Mouse (Mus musculus) intestine, postnatal 0 days (tissue): ENCODE data around the gene Invs. TPM values are rescaled to one million over a fixed set of nuclear protein-coding genes. Genes with fewer than 3 reads are reported as not detected.

Source experiments
- ATAC-seq: fragments of 200-750 bp; cut with Nextera tagmentation; 2 replicates; pipeline ENCODE4 v1.8.0; 2017; ENCODE audit warnings: mild to moderate bottlenecking, moderate TSS enrichment, moderate library complexity
- H3K27ac ChIP-seq: fragments of 300-500 bp; sonication (generic); 2 replicates; pipeline ENCODE4 v1.5.1; 2014; ENCODE audit warnings: mild to moderate bottlenecking, low read depth, low read length, moderate library complexity
- H3K27me3 ChIP-seq: fragments of 300-500 bp; sonication (generic); replicated peaks from 2 replicates; pipeline ENCODE4 v1.6.1; 2014; ENCODE audit warnings: low read length, mixed read lengths; ENCODE audit not compliant: control insufficient read depth, insufficient read depth
- H3K36me3 ChIP-seq: fragments of 300-500 bp; sonication (generic); 2 replicates; pipeline ENCODE4 v1.6.1; 2014; ENCODE audit warnings: mild to moderate bottlenecking, moderate library complexity; ENCODE audit not compliant: control insufficient read depth, insufficient read depth
- H3K4me1 ChIP-seq: fragments of 300-500 bp; sonication (generic); replicated peaks from 2 replicates; pipeline ENCODE4 v1.6.1; 2014; ENCODE audit warnings: antibody characterized with exemption, low read length, mixed read lengths; ENCODE audit not compliant: control insufficient read depth, insufficient read depth
- H3K4me2 ChIP-seq: fragments of 300-500 bp; sonication (generic); replicated peaks from 2 replicates; pipeline ENCODE4 v1.6.1; 2014; ENCODE audit warnings: low read depth, mild to moderate bottlenecking, moderate library complexity
- H3K4me3 ChIP-seq: fragments of 300-500 bp; sonication (generic); 2 replicates; pipeline ENCODE4 v1.5.1; 2014; ENCODE audit warnings: low read depth, low read length
- H3K9ac ChIP-seq: fragments of 300-500 bp; sonication (generic); 2 replicates; pipeline ENCODE4 v1.6.1; 2014; ENCODE audit warnings: mild to moderate bottlenecking, low read depth, low read length
- H3K9me3 ChIP-seq: fragments of 300-500 bp; sonication (generic); 2 replicates; pipeline ENCODE4 v1.6.1; 2016; ENCODE audit warnings: mixed run types; ENCODE audit not compliant: control insufficient read depth
- CTCF ChIP-seq: sonication (generic); IDR thresholded peaks from 2 replicates; pipeline ENCODE4 v1.5.1; 2016; ENCODE audit warnings: low read depth, mild to moderate bottlenecking, control low read depth, antibody characterized with exemption, moderate library complexity
- WGBS: fragments of 180-500 bp; shearing (Covaris S2); extraction: QIAGEN DNeasy Blood & Tissue Kit; methylation state at CpG from one replicate; pipeline ENCODE4 v1.1.7; 2014; 5-methylcytosine and 5-hydroxymethylcytosine counted together
- polyA plus RNA-seq: library from polyadenylated mRNA; unstranded; fragments of >200 nt; fragmentation: Nextera tagmentation; extraction: Ambion mirVana; gene quantifications from 2 replicates; pipeline ENCODE4 v1.2.1, GENCODE M21; 2015

Gene Invs
- polyA plus RNA-seq, 1 experiment from 2014 or later = 1.8 TPM

DNA sequence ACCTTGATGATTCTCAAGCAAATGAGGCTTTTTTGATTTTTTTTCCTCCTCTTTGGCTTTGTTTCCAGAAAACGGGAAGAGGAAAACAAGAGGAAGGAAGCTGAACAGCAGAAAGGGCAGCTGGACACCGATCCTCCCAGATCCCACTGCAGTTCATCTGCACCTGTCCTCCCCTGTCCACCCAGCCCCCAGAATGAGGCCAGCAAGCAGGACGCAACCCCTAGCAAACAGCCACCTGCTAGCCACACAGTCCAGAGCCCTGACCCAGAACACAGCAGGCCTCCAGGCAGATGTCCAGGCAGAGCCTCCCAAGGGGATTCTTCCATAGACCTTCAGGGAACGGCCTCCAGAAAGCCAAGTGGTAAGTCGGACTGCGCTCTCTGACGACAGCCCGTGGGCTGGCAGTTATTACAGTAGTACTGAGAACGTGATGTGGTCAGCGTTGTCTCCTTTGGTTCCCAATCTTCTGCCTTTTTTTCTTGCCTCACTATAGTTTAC, 136.3 kb downstream of the Invs start:
- TF ChIP-seq CTCF = no peak
- Histone ChIP-seq H3K9ac (no peak overlapping the region), H3K9me3 (no peaks in the 10 kb centered on the region), H3K27me3 (no peaks in the 10 kb centered on the region), H3K4me1 (no peaks in the 10 kb centered on the region), H3K4me2 (no peak overlapping the region), H3K36me3 (peaks cover 3% of the 10 kb centered on the region; the same call in 1 of the 2 replicates), H3K27ac (no peak overlapping the region), H3K4me3 (no peak overlapping the region)
- ATAC-seq = no peak
- 85% methylated on average over 10 of the region's 10 CpGs for WGBS

DNA sequence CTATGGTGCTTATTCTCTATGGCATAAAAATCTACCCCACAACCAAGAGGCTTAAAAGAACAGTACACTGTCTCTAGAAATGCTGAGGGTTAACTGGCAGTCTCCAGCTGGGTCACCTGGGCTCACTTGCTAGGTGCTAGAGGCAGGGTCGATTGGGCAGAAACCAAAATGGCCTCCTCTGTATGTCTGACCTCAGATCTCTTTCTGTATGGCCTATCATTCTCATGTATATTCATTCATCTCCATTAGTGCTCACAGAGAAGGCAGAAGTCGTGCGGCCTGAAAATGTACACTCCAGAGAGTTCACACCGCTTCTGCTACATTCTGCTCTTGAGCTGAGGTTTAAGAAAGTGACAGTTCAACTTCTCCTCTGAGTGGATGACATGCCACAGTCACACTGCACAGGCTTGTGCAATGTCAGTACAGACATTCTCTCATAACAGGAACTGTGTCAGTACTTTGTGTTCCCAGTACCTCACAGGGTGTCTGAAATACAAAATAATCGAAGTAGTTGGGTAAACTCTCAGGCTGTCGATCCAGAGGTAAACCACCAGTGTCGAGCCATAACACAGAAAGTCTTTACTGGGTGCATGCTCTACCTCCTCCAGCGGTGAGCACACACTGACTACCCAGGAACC, 139.4 kb downstream of the Invs start:
- H3K9me3 ChIP-seq = no peaks in the 10 kb centered on the region
- H3K4me2 ChIP-seq = no peak overlapping the region
- no peaks in the 10 kb centered on the region for H3K27me3 ChIP-seq
- no peak overlapping the region for H3K9ac ChIP-seq
- 94% methylated on average over 8 of the region's 8 CpGs for WGBS
- H3K36me3 ChIP-seq = peaks cover 17% of the 10 kb centered on the region; the same call in 1 of the 2 replicates
- no peak for ATAC-seq
- no peak for TF ChIP-seq CTCF
- H3K4me3 ChIP-seq = no peak overlapping the region
- no peak overlapping the region for H3K27ac ChIP-seq
- H3K4me1 ChIP-seq = no peaks in the 10 kb centered on the region

DNA sequence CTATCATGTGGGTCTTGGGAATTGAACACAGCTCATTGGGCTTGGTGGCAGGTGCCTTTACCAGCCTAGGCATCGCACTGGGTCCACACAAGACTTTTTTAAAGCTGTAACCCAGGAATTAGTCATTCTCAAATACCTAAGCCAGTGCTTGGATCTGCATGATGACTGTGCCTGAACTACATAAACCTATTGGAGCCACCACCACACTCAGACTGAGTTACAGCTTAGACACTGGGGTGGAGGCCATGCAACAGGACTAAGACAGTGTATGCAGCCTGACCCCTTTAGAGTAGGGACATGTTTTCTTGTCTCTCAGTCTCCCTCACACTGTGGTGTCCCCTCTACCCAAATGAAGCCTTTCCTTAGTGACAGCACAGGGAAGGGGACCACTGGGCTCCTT, 143.1 kb downstream of the Invs start:
- no peak for ATAC-seq
- Histone ChIP-seq H3K36me3 (peaks cover 21% of the 10 kb centered on the region; the same call in 1 of the 2 replicates), H3K4me3 (no peak overlapping the region), H3K4me1 (no peaks in the 10 kb centered on the region), H3K9ac (no peak overlapping the region), H3K4me2 (no peak overlapping the region), H3K9me3 (no peaks in the 10 kb centered on the region), H3K27me3 (no peaks in the 10 kb centered on the region), H3K27ac (no peak overlapping the region)
- TF ChIP-seq CTCF = no peak
- WGBS = 100% methylated on average over 1 of the region's 1 CpGs

DNA sequence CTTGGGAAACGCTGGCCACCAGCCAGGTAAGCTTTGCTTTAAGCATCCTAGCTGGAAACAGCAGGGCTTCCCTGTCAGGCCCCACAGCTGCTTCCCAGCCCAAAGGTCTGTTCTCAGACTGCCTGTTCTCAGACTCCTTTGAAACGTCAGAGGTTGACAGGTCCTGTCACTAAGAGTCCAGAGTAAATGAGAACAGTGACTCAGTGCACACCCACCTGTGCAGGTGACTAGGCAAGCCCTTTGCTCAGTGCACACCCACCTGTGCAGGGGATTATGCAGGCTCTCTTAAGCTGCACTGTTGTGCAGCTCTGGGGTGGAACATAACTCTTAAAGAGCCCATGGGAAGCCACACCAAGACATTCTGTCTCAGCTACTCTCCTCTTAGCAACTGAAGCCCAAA, 144.2 kb downstream of the Invs start:
- Histone ChIP-seq H3K36me3 (peaks cover 26% of the 10 kb centered on the region; the same call in 1 of the 2 replicates), H3K9me3 (no peaks in the 10 kb centered on the region), H3K4me2 (no peak overlapping the region), H3K27me3 (no peaks in the 10 kb centered on the region), H3K4me3 (no peak overlapping the region), H3K27ac (no peak overlapping the region; the same call in 1 of the 2 replicates), H3K4me1 (peaks cover 5% of the 10 kb centered on the region; the same call in 1 of the 2 replicates), H3K9ac (no peak overlapping the region)
- ATAC-seq = peak; percentile 73
- 38% methylated on average over 2 of the region's 2 CpGs for WGBS
- TF ChIP-seq CTCF = no peak

DNA sequence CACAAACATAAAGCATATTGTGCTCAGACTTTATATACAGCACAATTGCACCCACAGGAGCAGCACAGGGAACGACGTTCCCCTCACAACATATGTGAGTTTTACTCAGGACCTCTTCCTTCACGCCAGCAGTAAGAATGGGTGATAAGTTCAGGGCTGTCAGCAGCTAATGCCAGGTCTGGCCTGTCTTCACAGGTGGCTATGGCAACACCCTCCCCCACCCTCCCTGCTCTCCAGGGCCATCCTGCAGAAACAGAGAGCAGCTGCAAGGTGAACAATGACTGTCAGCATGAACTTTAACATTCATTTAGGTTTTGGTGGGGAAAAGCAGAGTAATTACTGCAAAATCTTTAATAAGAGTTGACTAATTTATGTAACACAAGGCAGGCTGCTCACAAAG, 147.9 kb downstream of the Invs start:
- H3K4me1 ChIP-seq = peaks cover 5% of the 10 kb centered on the region; the same call in 1 of the 2 replicates
- H3K36me3 ChIP-seq = peaks cover 45% of the 10 kb centered on the region
- ATAC-seq = no peak
- H3K4me2 ChIP-seq = no peak overlapping the region
- H3K9me3 ChIP-seq = no peaks in the 10 kb centered on the region
- WGBS = 48% methylated on average over 3 of the region's 3 CpGs
- no peak overlapping the region for H3K27ac ChIP-seq
- no peak overlapping the region for H3K9ac ChIP-seq
- no peaks in the 10 kb centered on the region for H3K27me3 ChIP-seq
- no peak overlapping the region for H3K4me3 ChIP-seq
- TF ChIP-seq CTCF = no peak

DNA sequence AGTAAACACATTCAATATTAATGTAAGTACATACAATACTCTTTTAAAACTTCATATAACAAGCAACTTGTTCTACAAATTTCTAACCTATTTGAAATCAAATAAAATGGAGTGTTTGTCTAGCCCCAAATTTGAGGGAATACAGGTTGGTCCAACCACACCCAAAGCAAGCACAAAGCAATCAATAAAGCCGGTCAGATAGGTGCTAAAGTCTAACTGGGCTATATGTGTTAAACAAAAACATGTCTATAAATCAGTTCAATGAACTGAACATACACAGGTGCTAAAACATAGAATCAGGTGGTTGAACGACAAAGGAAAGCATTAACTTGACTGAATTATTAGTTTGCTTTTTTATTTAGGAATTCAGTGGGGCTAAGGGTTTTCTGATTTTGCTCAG, 148.5 kb downstream of the Invs start:
- no peak overlapping the region for H3K27ac ChIP-seq
- 33% methylated on average over 2 of the region's 2 CpGs for WGBS
- H3K9me3 ChIP-seq = no peaks in the 10 kb centered on the region
- TF ChIP-seq CTCF = no peak
- H3K4me2 ChIP-seq = no peak overlapping the region
- H3K4me3 ChIP-seq = no peak overlapping the region
- H3K36me3 ChIP-seq = peaks cover 50% of the 10 kb centered on the region
- no peak overlapping the region for H3K9ac ChIP-seq
- peak; percentile 63 for ATAC-seq
- H3K4me1 ChIP-seq = peaks cover 5% of the 10 kb centered on the region; the same call in 1 of the 2 replicates
- H3K27me3 ChIP-seq = no peaks in the 10 kb centered on the region
